Mouse (Mus musculus) midbrain, embryonic 11.5 days (tissue): ENCODE data around the gene Ifit3. TPM values are rescaled to one million over a fixed set of nuclear protein-coding genes. Genes with fewer than 3 reads are reported as not detected.
"Not testable (repeated sequence)": the region's sequence is repeated elsewhere in the genome, so short reads cannot be mapped to it uniquely, and the experiment has no call there.

Source experiments
- ATAC-seq: fragments of 200-750 bp; cut with Nextera tagmentation; 2 replicates; pipeline ENCODE4 v1.8.0; 2017; ENCODE audit warnings: moderate TSS enrichment, moderate library complexity; ENCODE audit not compliant: low FRiP score
- DNase-seq: peaks from one replicate; pipeline ENCODE4 v3.0.0; 2015; ENCODE audit warnings: low spot score; ENCODE audit errors: missing footprints
- H3K27ac ChIP-seq: fragments of 300-500 bp; sonication (generic); 2 replicates; pipeline ENCODE4 v1.5.1; 2014; ENCODE audit warnings: low read depth, low read length
- H3K27me3 ChIP-seq: fragments of 300-500 bp; sonication (generic); 2 replicates; pipeline ENCODE4 v1.6.1; 2014; ENCODE audit warnings: mild to moderate bottlenecking, low read length, moderate library complexity, mixed read lengths; ENCODE audit not compliant: control insufficient read depth, insufficient read depth
- H3K36me3 ChIP-seq: fragments of 300-500 bp; sonication (generic); 2 replicates; pipeline ENCODE4 v1.6.1; 2014; ENCODE audit warnings: mild to moderate bottlenecking, low read length, moderate library complexity, mixed read lengths; ENCODE audit not compliant: control insufficient read depth, insufficient read depth
- H3K4me1 ChIP-seq: fragments of 300-500 bp; sonication (generic); 2 replicates; pipeline ENCODE4 v1.6.1; 2014; ENCODE audit warnings: low read length; ENCODE audit not compliant: control insufficient read depth, insufficient read depth
- H3K4me2 ChIP-seq: fragments of 300-500 bp; sonication (generic); 2 replicates; pipeline ENCODE4 v1.6.1; 2014; ENCODE audit warnings: mild to moderate bottlenecking, moderate library complexity
- H3K4me3 ChIP-seq: fragments of 300-500 bp; sonication (generic); 2 replicates; pipeline ENCODE4 v1.5.1; 2014; ENCODE audit warnings: low read depth, low read length
- H3K9ac ChIP-seq: fragments of 300-500 bp; sonication (generic); 2 replicates; pipeline ENCODE4 v1.6.1; 2014; ENCODE audit warnings: low read length
- H3K9me3 ChIP-seq: fragments of 300-500 bp; sonication (generic); 2 replicates; pipeline ENCODE4 v1.6.1; 2016; ENCODE audit warnings: low read length; ENCODE audit not compliant: control insufficient read depth
- WGBS: fragments of 180-500 bp; shearing (Covaris S2); extraction: QIAGEN DNeasy Blood & Tissue Kit; methylation state at CpG from one replicate; pipeline ENCODE4 v1.1.7; 2014; 5-methylcytosine and 5-hydroxymethylcytosine counted together
- polyA plus RNA-seq: library from polyadenylated mRNA; unstranded; fragments of >200 nt; fragmentation: Nextera tagmentation; extraction: Ambion mirVana; gene quantifications from 2 replicates; pipeline ENCODE4 v1.2.1, GENCODE M21; 2014

The Ifit3 gene
- 0.50 and 0.78 TPM in 2 replicates for polyA plus RNA-seq

GRCm38 (mm10) chr19:34583126-34583766 is at the start of gene Ifit3:
TSS of gene Ifit3 (plus strand) at chr19:34583531.
- not testable (repeated sequence) for H3K4me3 ChIP-seq, H3K4me2 ChIP-seq, H3K36me3 ChIP-seq, H3K27ac ChIP-seq, H3K27me3 ChIP-seq, ATAC-seq, DNase-seq, H3K9me3 ChIP-seq, H3K9ac ChIP-seq, H3K4me1 ChIP-seq
- WGBS: 77% methylated on average over 2 of the region's 2 CpGs

- WGBS: 96% methylated on average over 1 of the region's 1 CpGs
- Histone ChIP-seq H3K27me3 (no peaks in the 10 kb centered on the region), H3K36me3 (no peaks in the 10 kb centered on the region), H3K27ac (no peak overlapping the region), H3K4me3 (no peak overlapping the region), H3K9me3 (no peaks in the 10 kb centered on the region), H3K4me1 (no peaks in the 10 kb centered on the region), H3K4me2 (no peak overlapping the region), H3K9ac (no peak overlapping the region)
- no peak for DNase-seq
- ATAC-seq: no peak
Measured at GRCm38 (mm10) chr19:34539422-34539821, 43.9 kb upstream of the Ifit3 start.

GRCm38 (mm10) chr19:34546211-34546610 is 37.1 kb upstream of the Ifit3 start:
- H3K4me1 ChIP-seq: peaks cover 2% of the 10 kb centered on the region; the same call in 1 of the 2 replicates
- no peaks in the 10 kb centered on the region for H3K9me3 ChIP-seq
- H3K27ac ChIP-seq: no peak overlapping the region
- H3K36me3 ChIP-seq: no peaks in the 10 kb centered on the region
- ATAC-seq (no peak), DNase-seq (peak; percentile 37)
- H3K4me2 ChIP-seq: no peak overlapping the region
- no peaks in the 10 kb centered on the region for H3K27me3 ChIP-seq
- 88% methylated on average over 4 of the region's 4 CpGs for WGBS
- no peak overlapping the region for H3K9ac ChIP-seq
- no peak overlapping the region for H3K4me3 ChIP-seq

DNA sequence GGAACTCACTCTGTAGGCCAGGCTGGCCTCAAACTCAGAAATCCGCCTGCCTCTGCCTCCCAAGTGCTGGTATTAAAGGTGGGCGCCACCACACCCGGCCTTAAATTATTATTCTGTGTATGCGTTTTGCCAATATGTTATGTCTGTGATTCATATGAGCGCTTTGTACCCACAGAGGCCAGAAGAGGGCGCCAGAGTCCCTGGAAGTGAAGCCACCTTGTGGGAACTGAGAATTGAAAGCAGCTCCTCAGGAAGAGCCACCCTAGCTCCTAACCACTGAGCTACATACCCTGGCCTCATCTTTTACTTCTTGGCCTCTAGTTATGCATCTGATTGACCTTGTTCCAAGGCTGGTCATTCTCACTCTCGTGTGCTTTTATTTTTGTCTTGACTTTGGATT is 35.4 kb upstream of the Ifit3 start:
- H3K9ac ChIP-seq: no peak overlapping the region
- H3K27ac ChIP-seq: no peak overlapping the region
- no peaks in the 10 kb centered on the region for H3K27me3 ChIP-seq
- 32% methylated on average over 7 of the region's 7 CpGs for WGBS
- H3K4me2 ChIP-seq: no peak overlapping the region
- ATAC-seq: no peak
- H3K9me3 ChIP-seq: no peaks in the 10 kb centered on the region
- no peaks in the 10 kb centered on the region for H3K36me3 ChIP-seq
- DNase-seq: peak; percentile 92
- no peak overlapping the region for H3K4me3 ChIP-seq
- H3K4me1 ChIP-seq: peaks cover 2% of the 10 kb centered on the region; the same call in 1 of the 2 replicates

DNA sequence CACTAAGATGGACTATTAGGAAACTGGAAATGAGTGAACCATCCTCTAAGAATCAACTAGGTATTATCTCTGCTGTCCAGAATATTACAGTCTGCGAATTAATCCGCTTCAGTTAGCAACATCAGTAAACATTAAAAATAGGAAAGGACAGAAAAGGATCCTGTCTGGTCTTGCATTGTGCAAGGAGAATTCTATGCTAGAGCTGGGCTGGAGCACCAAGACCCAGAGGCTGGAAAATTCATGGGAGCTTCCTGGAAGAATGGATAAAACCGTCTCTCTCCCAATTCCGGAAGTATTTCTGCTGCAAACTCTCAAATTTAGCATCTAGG is 33.2 kb upstream of the Ifit3 start:
- Histone ChIP-seq H3K4me1 (peaks cover 2% of the 10 kb centered on the region; the same call in 1 of the 2 replicates), H3K4me2 (peak overlapping the region; percentile 63), H3K27ac (no peak overlapping the region), H3K27me3 (no peaks in the 10 kb centered on the region), H3K9me3 (no peaks in the 10 kb centered on the region), H3K9ac (peak overlapping the region; percentile 59), H3K4me3 (peak overlapping the region; percentile 29), H3K36me3 (no peaks in the 10 kb centered on the region)
- DNase-seq: peak; percentile 92
- peak; percentile 15; the same call in 1 of the 2 replicates for ATAC-seq
- 35% methylated on average over 4 of the region's 4 CpGs for WGBS

GRCm38 (mm10) chr19:34550534-34551223 is 32.7 kb upstream of the Ifit3 start, which contains the start of gene Ifit2:
TSS of gene Ifit2 (plus strand) at chr19:34550694.
- H3K27ac ChIP-seq: no peak within 1 kb of the TSS

DNA sequence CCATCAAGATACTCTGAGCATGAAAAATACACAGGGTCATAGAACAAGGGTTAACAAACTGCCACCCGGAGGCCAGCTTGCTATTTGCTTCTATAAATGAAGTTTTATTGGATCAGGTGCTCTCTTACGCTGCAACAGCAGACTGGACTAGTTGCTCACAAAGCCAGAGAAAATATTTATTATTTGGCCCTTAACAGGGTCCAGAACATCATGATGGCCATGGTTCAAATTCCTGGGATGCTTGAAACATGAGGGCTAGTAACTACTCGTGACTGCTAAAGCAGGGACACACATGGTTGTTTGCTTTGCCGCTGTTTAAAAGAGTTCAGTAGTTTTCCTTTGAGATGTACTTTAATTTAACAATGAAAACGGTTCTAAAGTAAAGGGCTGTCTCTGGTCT is 31.4 kb upstream of the Ifit3 start:
- no peak overlapping the region for H3K4me3 ChIP-seq
- ATAC-seq (no peak), DNase-seq (no peak)
- no peaks in the 10 kb centered on the region for H3K36me3 ChIP-seq
- H3K27ac ChIP-seq: no peak overlapping the region
- no peaks in the 10 kb centered on the region for H3K9me3 ChIP-seq
- WGBS: 80% methylated on average over 5 of the region's 5 CpGs
- no peak overlapping the region for H3K4me2 ChIP-seq
- no peak overlapping the region for H3K9ac ChIP-seq
- H3K4me1 ChIP-seq: peaks cover 2% of the 10 kb centered on the region; the same call in 1 of the 2 replicates
- H3K27me3 ChIP-seq: no peaks in the 10 kb centered on the region

More at GRCm38 (mm10) chr19:34550534-34551223, 32.7 kb upstream of the Ifit3 start, which contains the start of gene Ifit2:
- Histone ChIP-seq H3K4me3 (peak within 1 kb of the TSS; percentile 29), H3K36me3 (no peaks in the 10 kb centered on the region), H3K9me3 (no peaks in the 10 kb centered on the region), H3K4me2 (peak within 1 kb of the TSS; percentile 63), H3K27me3 (no peaks in the 10 kb centered on the region), H3K4me1 (peaks cover 2% of the 10 kb centered on the region; the same call in 1 of the 2 replicates), H3K9ac (peak within 1 kb of the TSS; percentile 59)
- DNase-seq (peak; percentile 97), ATAC-seq (peak; percentile 94)
- WGBS: under 1% methylated on average over 22 of the region's 22 CpGs

DNA sequence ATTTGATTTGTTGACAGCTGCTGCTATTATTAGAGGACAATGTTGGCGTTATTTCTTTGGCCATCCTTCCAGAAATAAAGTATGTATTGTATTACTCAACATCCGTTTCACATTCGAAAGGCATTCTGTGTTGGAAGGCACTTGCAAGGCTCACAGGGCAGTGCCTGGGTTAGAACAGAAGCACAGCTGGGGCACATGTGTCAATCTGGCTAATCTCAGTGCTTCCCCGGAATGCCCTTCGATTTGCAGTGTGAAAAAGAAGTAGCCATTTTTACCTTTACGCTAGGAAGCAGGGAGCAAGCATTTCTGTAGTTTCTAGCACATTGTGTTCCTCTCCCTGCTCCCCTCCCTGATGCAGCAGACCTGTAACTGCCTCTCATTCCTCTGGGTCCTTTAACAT is 30.3 kb upstream of the Ifit3 start:
- H3K9me3 ChIP-seq: no peaks in the 10 kb centered on the region
- ATAC-seq (no peak), DNase-seq (no peak)
- H3K36me3 ChIP-seq: no peaks in the 10 kb centered on the region
- H3K4me2 ChIP-seq: no peak overlapping the region
- H3K9ac ChIP-seq: no peak overlapping the region
- no peak overlapping the region for H3K27ac ChIP-seq
- no peak overlapping the region for H3K4me3 ChIP-seq
- WGBS: 65% methylated on average over 6 of the region's 6 CpGs
- peaks cover 2% of the 10 kb centered on the region; the same call in 1 of the 2 replicates for H3K4me1 ChIP-seq
- no peaks in the 10 kb centered on the region for H3K27me3 ChIP-seq

DNA sequence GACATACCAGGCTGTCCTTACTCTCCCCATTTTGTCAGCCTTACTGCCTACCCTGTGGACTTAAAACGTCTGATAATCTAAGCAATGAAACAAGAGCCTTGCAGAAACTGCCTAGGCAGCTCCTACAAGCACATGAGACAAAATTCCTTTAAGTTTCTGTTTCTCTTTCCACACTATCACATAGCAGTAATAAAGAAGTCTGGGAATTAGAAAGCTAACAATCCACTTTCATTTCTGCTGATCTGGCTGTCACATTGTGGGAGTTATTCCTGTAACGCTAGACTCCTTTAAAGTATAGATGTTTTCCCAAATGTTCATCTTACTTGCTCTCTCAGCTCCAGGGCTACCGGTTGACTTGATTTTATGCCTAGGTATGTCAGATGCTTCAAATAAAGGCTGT is 29.8 kb upstream of the Ifit3 start:
- Histone ChIP-seq H3K27ac (no peak overlapping the region), H3K9ac (no peak overlapping the region), H3K4me1 (peaks cover 2% of the 10 kb centered on the region; the same call in 1 of the 2 replicates), H3K36me3 (no peaks in the 10 kb centered on the region), H3K4me3 (no peak overlapping the region), H3K27me3 (no peaks in the 10 kb centered on the region), H3K4me2 (no peak overlapping the region), H3K9me3 (no peaks in the 10 kb centered on the region)
- WGBS: 74% methylated on average over 3 of the region's 3 CpGs
- no peak for ATAC-seq
- DNase-seq: no peak
